Mouse (Mus musculus) limb, embryonic 13.5 days (tissue): Measurements from ENCODE around the gene Pdcd7. TPM values are rescaled to one million over a fixed set of nuclear protein-coding genes. Genes with fewer than 3 reads are reported as not detected.
"Not testable (repeated sequence)": the region's sequence is repeated elsewhere in the genome, so short reads cannot be mapped to it uniquely, and the experiment has no call there.

Experiments used
- ATAC-seq: fragments of 200-750 bp; cut with Nextera tagmentation; 2 replicates; pipeline ENCODE4 v1.8.0; 2017; ENCODE audit warnings: low read depth, moderate number of reproducible peaks, moderate TSS enrichment; ENCODE audit not compliant: low FRiP score
- H3K27ac ChIP-seq: fragments of 300-500 bp; sonication (generic); 2 replicates; pipeline ENCODE4 v1.5.1; 2015; ENCODE audit warnings: inconsistent platforms, mild to moderate bottlenecking, moderate library complexity
- H3K27me3 ChIP-seq: fragments of 300-500 bp; sonication (generic); 2 replicates; pipeline ENCODE4 v1.6.1; 2015; ENCODE audit warnings: mild to moderate bottlenecking, inconsistent platforms
- H3K36me3 ChIP-seq: fragments of 300-500 bp; sonication (generic); 2 replicates; pipeline ENCODE4 v1.6.1; 2015; ENCODE audit warnings: inconsistent platforms, mild to moderate bottlenecking, moderate library complexity
- H3K4me1 ChIP-seq: fragments of 300-500 bp; sonication (generic); 2 replicates; pipeline ENCODE4 v1.6.1; 2015; ENCODE audit warnings: inconsistent platforms
- H3K4me2 ChIP-seq: fragments of 300-500 bp; sonication (generic); replicated peaks from 2 replicates; pipeline ENCODE4 v1.6.1; 2015; ENCODE audit warnings: inconsistent platforms, mild to moderate bottlenecking, moderate library complexity
- H3K4me3 ChIP-seq: fragments of 300-500 bp; sonication (generic); 2 replicates; pipeline ENCODE4 v1.5.1; 2015; ENCODE audit warnings: moderate library complexity, mild to moderate bottlenecking, inconsistent platforms
- H3K9ac ChIP-seq: fragments of 300-500 bp; sonication (generic); 2 replicates; pipeline ENCODE4 v1.6.1; 2015; ENCODE audit warnings: mild to moderate bottlenecking, inconsistent platforms
- H3K9me3 ChIP-seq: fragments of 300-500 bp; sonication (generic); 2 replicates; pipeline ENCODE4 v1.6.1; 2016; ENCODE audit warnings: inconsistent platforms
- WGBS: fragments of 180-500 bp; shearing (Covaris S2); methylation state at CpG from one replicate; pipeline ENCODE4 v1.1.7; 2015; 5-methylcytosine and 5-hydroxymethylcytosine counted together
- polyA plus RNA-seq: library from polyadenylated mRNA; unstranded; fragments of >200 nt; fragmentation: Nextera tagmentation; extraction: Ambion mirVana; gene quantifications from 2 replicates; pipeline ENCODE4 v1.2.1, GENCODE M21; 2015

The Pdcd7 gene
- polyA plus RNA-seq, 1 experiment from 2014 or later, result 10.4 TPM

DNA sequence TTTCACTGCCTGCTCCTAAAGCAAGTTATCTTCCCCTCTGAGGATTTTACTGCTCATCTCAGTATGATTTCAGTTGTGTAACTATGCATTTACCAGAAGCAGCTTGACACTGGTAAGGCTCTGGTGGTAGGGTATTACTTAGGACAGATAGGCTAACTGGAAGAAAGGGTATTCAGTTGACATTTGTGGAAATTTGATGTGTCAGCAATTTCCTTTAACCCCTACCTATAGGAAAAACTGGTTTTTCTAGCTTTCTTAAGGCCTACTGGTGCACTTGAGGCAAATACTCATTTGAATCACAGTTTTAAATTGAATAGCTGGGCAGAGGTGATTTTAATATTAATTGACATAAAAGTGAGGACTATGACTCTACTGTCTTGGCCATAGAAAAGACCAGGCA is 19.9 kb upstream of the Pdcd7 start:
- H3K9me3 ChIP-seq, result no peaks in the 10 kb centered on the region
- no peak overlapping the region for H3K4me2 ChIP-seq
- no peak overlapping the region for H3K27ac ChIP-seq
- no peak overlapping the region for H3K9ac ChIP-seq
- ATAC-seq, result no peak
- H3K27me3 ChIP-seq, result no peaks in the 10 kb centered on the region
- no peak overlapping the region for H3K4me3 ChIP-seq
- H3K4me1 ChIP-seq, result no peaks in the 10 kb centered on the region
- peaks cover 85% of the 10 kb centered on the region for H3K36me3 ChIP-seq

DNA sequence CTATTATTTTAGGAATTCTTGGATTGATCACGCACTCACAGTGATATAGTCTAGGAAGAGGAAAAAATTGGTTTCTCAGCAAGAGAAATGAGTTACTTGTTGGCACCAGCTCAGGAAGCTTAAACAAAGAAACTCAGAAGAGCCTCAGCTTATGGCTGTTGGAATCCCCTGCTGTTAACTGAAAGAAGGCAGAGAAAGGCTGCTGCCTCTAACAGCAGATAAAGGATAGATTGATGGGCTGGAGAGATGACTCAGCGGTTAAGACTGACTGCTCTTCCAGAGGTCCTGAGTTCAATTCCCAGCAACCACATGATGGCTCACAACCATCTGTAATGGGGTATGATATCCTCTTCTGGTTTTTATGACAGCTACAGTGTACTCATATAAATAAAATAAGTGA is 18.5 kb upstream of the Pdcd7 start:
- 96% methylated on average over 2 of the region's 2 CpGs for WGBS
- Histone ChIP-seq H3K36me3 (peaks cover 83% of the 10 kb centered on the region), H3K9me3 (no peaks in the 10 kb centered on the region), H3K9ac (no peak overlapping the region), H3K27ac (no peak overlapping the region), H3K27me3 (no peaks in the 10 kb centered on the region), H3K4me2 (no peak overlapping the region), H3K4me1 (no peaks in the 10 kb centered on the region), H3K4me3 (no peak overlapping the region)
- no peak for ATAC-seq

DNA sequence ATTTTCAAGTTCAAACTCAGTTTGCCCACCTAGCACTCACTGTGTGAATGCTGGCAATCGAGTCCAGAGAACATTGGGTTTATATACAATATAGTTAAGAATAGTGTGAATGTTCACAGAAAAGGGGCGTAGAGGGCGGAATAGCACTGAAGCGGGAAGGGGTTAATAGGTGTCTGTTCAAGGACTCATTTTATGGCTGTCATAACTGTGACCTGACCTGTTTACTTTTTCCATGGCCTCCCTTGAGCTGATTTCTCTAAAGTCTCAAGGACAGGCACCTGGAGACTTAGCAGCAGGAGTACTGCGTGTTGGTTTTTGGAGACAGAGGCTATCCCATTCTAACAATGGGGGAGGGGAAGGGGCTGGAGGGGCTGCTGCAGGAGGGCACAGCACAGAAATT is 11.9 kb upstream of the Pdcd7 start:
- no peak overlapping the region for H3K4me2 ChIP-seq
- no peaks in the 10 kb centered on the region for H3K27me3 ChIP-seq
- H3K9me3 ChIP-seq, result no peaks in the 10 kb centered on the region
- H3K4me3 ChIP-seq, result no peak overlapping the region
- no peak overlapping the region for H3K9ac ChIP-seq
- ATAC-seq, result no peak
- no peak overlapping the region for H3K27ac ChIP-seq
- H3K4me1 ChIP-seq, result no peaks in the 10 kb centered on the region
- WGBS, result 81% methylated on average over 5 of the region's 5 CpGs
- peaks cover 26% of the 10 kb centered on the region for H3K36me3 ChIP-seq

DNA sequence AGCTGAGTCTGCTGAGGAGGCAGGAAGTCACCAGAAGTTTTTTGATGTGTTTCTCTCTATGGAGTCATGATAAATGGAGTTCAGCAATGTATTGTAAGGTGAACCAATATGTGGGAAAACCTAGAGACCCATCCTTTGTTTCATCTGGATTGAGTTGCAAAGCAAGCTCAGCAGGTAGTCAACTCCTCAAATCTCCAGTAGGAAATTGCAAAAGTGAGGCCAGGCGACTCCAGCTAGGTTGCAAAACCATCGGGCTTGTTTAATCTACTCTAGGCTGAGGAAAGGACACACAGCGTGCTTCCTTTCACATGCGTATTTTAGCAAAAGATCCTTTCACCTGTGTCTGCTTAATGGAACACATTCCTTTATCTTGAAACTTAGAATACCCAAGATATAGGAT is 6.8 kb upstream of the Pdcd7 start:
- Histone ChIP-seq H3K4me1 (no peaks in the 10 kb centered on the region), H3K27me3 (no peaks in the 10 kb centered on the region), H3K9ac (no peak overlapping the region), H3K4me3 (no peak overlapping the region), H3K27ac (no peak overlapping the region), H3K4me2 (no peak overlapping the region), H3K9me3 (peaks cover 6% of the 10 kb centered on the region; the same call in 1 of the 2 replicates), H3K36me3 (no peaks in the 10 kb centered on the region)
- 88% methylated on average over 4 of the region's 4 CpGs for WGBS
- ATAC-seq, result no peak

DNA sequence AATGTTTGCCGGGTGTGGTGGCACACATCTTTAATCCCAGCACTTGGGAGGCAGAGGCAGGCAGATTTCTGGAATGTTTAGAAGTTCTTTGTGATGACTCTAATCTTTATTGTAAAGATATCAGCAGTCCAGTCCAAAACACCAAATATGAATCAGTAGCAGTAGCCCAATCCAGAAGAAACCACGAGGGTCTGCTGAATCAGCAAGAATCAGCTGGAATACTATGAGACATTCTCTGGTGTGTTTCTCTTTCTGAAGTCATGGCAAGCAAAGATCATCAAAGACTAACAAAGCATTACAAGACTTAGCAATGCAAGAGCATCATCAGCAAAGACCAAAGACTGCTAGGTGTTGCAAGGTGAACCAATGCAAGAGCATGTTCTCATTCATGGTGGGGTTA is 5.5 kb upstream of the Pdcd7 start:
- Histone ChIP-seq H3K27ac (no peak overlapping the region), H3K9ac (no peak overlapping the region), H3K4me2 (no peak overlapping the region), H3K4me3 (no peak overlapping the region), H3K4me1 (0 out of 2 replicates have a peak, but pooled peaks cover 2% of the 10 kb centered on the region), H3K9me3 (peaks cover 6% of the 10 kb centered on the region; the same call in 1 of the 2 replicates), H3K27me3 (no peaks in the 10 kb centered on the region), H3K36me3 (no peaks in the 10 kb centered on the region)
- WGBS, result 82% methylated on average over 2 of the region's 2 CpGs
- no peak for ATAC-seq

DNA sequence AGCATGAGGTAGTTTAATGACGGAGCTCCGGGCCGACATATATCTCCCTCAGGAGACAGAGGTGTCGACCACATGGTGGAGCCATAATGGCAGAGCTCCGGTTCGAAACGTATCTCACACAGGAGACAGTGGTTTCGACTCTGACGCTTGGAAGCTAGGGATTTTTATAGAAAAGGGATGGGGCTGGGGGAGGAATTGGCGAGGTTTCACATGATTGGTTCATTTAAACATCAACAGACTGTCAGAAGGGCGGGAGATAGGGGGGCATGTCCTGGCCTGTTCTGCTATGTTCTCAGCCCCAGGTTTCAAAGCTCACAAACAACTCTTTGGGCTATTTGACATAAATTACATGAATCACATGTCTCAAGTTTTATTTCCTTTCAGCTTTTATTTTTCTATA is 465 bp upstream of the Pdcd7 start:
- Histone ChIP-seq H3K4me1 (peaks cover 13% of the 10 kb centered on the region), H3K27ac (peak overlapping the region; percentile 93), H3K4me3 (peak overlapping the region; percentile 100), H3K4me2 (peak overlapping the region; percentile 81), H3K9ac (peak overlapping the region; percentile 98)
- not testable (repeated sequence) for H3K27me3 ChIP-seq, ATAC-seq, H3K9me3 ChIP-seq, H3K36me3 ChIP-seq
- 69% methylated on average over 11 of the region's 11 CpGs for WGBS

DNA sequence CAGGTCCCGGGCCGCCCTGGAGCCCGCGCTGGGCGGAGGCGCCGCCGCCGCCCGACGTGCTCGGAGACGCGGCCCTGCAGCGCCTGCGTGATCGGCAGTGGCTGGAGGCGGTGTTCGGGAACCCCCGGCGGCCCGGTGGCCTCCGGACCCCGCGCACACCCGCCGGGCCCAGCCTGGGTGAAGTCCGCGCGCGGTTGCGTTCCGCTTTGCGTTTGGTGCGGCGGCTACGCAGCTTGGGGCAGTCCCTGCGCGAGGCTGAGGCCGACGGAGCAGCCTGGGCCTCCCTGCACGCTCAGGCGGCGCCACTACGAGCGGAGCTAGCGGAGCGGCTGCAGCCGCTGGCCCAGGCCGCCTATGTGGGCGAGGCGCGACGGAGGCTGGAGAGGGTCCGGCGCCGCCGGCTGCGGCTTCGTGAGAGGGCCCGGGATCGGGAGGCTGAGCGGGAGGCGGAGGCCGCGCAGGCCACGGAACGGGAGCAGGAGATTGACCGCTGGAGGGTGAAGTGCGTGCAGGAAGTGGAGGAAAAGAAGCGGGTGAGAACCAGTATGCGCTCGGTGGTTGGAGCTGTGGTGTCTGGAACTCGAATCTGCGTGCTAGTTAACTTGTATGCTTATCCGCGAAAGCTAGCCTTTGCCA is 690 bp downstream of the Pdcd7 start:
- under 1% methylated on average over 75 of the region's 77 CpGs for WGBS

DNA sequence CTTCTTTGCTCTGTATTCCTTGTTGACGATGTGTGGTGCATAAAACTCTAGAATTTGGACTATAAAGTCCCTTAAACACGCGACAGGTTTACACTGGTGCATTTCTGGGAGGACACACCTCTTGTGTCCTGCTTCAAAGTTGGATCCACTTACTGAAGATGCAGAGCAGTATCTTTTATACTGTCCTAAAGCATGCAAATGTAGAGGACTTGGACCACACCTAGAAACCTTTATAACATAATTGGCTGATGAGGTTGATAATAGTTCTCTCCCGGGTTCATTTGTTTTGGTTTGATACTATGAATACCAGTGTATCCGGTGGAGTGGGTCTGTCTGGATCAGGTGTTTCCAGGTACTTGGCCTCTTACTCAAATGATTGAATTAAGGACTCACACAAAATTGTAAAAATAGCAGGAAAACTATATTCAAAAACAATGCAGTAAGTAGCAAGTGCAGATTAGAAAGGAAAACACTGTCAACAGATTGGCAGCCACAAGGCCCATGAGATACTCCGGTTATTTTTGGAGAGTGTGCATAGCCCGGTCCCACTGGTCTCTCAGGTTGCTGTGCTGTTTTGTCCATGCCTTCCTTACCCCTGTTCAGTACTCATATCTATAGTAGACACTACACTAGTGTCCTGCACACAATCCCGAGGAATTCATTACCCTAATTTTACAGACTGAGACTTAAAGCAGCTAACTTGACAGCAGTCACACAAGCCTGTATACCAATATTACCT is 1.4 kb downstream of the Pdcd7 start:
- Histone ChIP-seq H3K9ac (peak overlapping the region; percentile 98), H3K9me3 (no peaks in the 10 kb centered on the region), H3K36me3 (no peaks in the 10 kb centered on the region), H3K4me2 (peak overlapping the region; percentile 81), H3K4me3 (peak overlapping the region; percentile 100), H3K27ac (no peak overlapping the region), H3K27me3 (no peaks in the 10 kb centered on the region), H3K4me1 (peaks cover 13% of the 10 kb centered on the region)
- WGBS, result 49% methylated on average over 8 of the region's 8 CpGs
- no peak for ATAC-seq

More for the DNA sequence above, 690 bp downstream of the Pdcd7 start:
- H3K4me1 ChIP-seq, result peaks cover 13% of the 10 kb centered on the region
- H3K4me2 ChIP-seq, result peak overlapping the region; percentile 81
- no peaks in the 10 kb centered on the region for H3K27me3 ChIP-seq
- H3K4me3 ChIP-seq, result peak overlapping the region; percentile 100
- peak; percentile 74 for ATAC-seq
- H3K9me3 ChIP-seq, result no peaks in the 10 kb centered on the region
- peak overlapping the region; percentile 98 for H3K9ac ChIP-seq
- H3K36me3 ChIP-seq, result no peaks in the 10 kb centered on the region
- peak overlapping the region; percentile 93 for H3K27ac ChIP-seq

DNA sequence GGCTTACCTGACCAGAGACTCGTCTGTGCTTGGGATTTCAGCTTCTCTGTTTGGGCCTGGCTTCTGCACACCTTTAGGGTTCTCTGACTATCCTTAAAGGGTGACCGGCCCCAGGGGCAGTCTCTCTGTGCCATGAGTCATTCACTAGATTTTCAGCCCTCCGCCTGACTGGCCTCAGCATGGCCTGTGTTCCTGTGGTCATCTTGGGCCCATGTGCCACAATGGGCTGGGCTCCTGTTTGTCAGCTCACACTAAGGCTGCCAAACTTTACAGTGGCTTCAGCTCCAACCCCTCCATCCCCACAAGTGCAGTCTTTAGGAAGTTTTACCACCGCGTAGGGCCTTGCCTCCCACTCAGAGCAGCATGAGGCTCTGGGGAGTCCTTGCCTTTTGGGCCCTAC is 7.3 kb downstream of the Pdcd7 start:
- H3K4me1 ChIP-seq, result no peaks in the 10 kb centered on the region
- no peaks in the 10 kb centered on the region for H3K9me3 ChIP-seq
- no peak overlapping the region for H3K4me2 ChIP-seq
- H3K27me3 ChIP-seq, result no peaks in the 10 kb centered on the region
- peaks cover 41% of the 10 kb centered on the region for H3K36me3 ChIP-seq
- 88% methylated on average over 5 of the region's 5 CpGs for WGBS
- H3K27ac ChIP-seq, result no peak overlapping the region
- no peak overlapping the region for H3K4me3 ChIP-seq
- ATAC-seq, result no peak
- no peak overlapping the region; the same call in 1 of the 2 replicates for H3K9ac ChIP-seq

DNA sequence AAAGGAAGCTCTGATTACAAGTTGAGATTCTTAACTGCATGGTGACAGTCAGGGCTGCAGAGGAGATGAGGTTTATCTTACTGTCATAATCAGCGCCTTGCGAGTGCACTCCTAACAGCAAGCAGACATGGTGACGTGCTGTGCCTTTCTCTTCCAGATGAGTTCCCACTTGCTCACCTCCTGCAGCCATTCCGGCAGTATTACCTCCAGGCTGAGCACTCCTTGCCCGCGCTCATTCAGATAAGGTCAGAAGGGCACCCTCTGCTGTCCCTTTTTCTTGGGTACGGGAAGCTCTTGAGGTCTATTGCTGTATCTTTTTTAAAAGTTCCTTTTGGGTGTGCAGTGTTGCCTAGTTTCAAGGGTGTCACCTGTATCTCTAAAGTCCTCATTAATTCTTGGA is 10.7 kb downstream of the Pdcd7 start:
- H3K9ac ChIP-seq, result no peak overlapping the region
- no peak overlapping the region for H3K4me2 ChIP-seq
- no peak overlapping the region for H3K4me3 ChIP-seq
- H3K27me3 ChIP-seq, result no peaks in the 10 kb centered on the region
- WGBS, result 89% methylated on average over 7 of the region's 7 CpGs
- H3K36me3 ChIP-seq, result peaks cover 70% of the 10 kb centered on the region
- H3K4me1 ChIP-seq, result no peaks in the 10 kb centered on the region
- H3K27ac ChIP-seq, result no peak overlapping the region
- no peaks in the 10 kb centered on the region for H3K9me3 ChIP-seq
- no peak for ATAC-seq

DNA sequence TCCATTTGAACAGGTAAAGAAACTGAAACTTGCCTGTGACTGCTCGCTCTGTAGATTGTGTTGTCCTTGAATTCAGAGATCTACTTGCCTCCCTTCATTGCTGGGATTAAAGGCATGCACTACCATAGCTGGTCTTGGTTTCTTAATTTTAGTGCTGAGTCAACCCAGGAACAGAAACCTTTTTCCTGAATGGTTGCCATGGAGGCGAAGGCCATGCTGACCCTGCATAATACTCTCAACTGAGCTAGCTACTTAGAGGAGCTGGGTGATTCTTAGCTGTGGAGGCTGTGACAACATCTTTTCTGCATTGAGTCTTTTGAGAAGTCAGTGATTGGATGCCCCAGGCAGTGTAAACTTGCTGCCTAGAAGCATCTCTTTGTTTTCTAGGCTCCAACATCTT is 11.1 kb downstream of the Pdcd7 start:
- peaks cover 74% of the 10 kb centered on the region for H3K36me3 ChIP-seq
- no peaks in the 10 kb centered on the region for H3K27me3 ChIP-seq
- no peak overlapping the region for H3K9ac ChIP-seq
- H3K4me2 ChIP-seq, result no peak overlapping the region
- 93% methylated on average over 2 of the region's 2 CpGs for WGBS
- no peak for ATAC-seq
- no peak overlapping the region for H3K27ac ChIP-seq
- no peaks in the 10 kb centered on the region for H3K9me3 ChIP-seq
- no peaks in the 10 kb centered on the region for H3K4me1 ChIP-seq
- H3K4me3 ChIP-seq, result no peak overlapping the region

DNA sequence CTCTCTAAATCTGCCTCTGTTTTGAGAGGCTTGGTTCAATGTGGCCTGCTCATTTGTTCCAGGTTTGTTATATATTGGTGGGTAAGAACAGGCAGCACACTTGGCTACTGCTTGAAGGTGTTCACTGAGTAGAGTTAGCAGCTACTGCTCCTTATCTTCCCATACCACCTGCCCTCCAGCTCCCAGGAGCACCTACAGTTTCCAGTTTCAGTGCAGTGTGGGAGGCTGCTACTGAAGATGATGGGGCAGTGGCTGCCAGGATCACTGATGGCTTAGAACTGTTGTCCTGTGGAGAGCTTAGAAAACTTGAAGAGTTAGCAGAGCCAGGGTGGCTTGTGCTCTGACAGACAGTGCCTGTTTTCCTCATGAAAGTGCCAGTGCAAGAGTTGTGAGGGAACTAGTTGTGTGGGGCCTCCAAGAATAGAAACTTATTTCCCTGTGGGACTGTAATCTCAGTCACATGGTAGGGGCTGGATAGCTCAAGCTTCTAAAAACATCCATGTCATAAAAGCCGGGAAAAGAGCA is 13.1 kb downstream of the Pdcd7 start:
- no peak for ATAC-seq
- Histone ChIP-seq H3K36me3 (peaks cover 76% of the 10 kb centered on the region), H3K4me1 (no peaks in the 10 kb centered on the region), H3K27me3 (no peaks in the 10 kb centered on the region), H3K4me2 (no peak overlapping the region), H3K9me3 (no peaks in the 10 kb centered on the region), H3K4me3 (no peak overlapping the region), H3K27ac (no peak overlapping the region), H3K9ac (no peak overlapping the region)
- WGBS, result 90% methylated on average over 1 of the region's 1 CpGs
